Mouse (Mus musculus) thymus, postnatal 10 days (tissue): ENCODE measurements around the gene Sh3glb1.

ENCODE experiments used
- DNase-seq, 2 experiments: peaks; one replicate each; pipeline ENCODE4 v3.0.0; 2021; ENCODE audit warnings: low spot score in 2 of 2

Gene Sh3glb1

GRCm38 (mm10) chr3:144715033-144715432, 5.1 kb downstream of the Sh3glb1 start:
- DNase-seq = no peak

- DNase-seq = no peak
These were observed 5.5 kb downstream of the Sh3glb1 start for GRCm38 (mm10) chr3:144714606-144715005.

- DNase-seq = no peak
These were observed 6.0 kb downstream of the Sh3glb1 start for GRCm38 (mm10) chr3:144714126-144714525.

- no peak for DNase-seq
These were observed 8.4 kb downstream of the Sh3glb1 start for GRCm38 (mm10) chr3:144711607-144712206.

GRCm38 (mm10) chr3:144708612-144709011, 11.5 kb downstream of the Sh3glb1 start:
- DNase-seq = no peak

- no peak for DNase-seq
These were observed 16.2 kb downstream of the Sh3glb1 start for GRCm38 (mm10) chr3:144703959-144704358.

- DNase-seq = no peak
These were observed 21.2 kb downstream of the Sh3glb1 start for GRCm38 (mm10) chr3:144698790-144699433.

GRCm38 (mm10) chr3:144697942-144698341, 22.2 kb downstream of the Sh3glb1 start:
- DNase-seq = no peak

- DNase-seq = no peak
These were observed 23.0 kb downstream of the Sh3glb1 start for GRCm38 (mm10) chr3:144697154-144697553.

- no peak for DNase-seq
These were observed 25.2 kb downstream of the Sh3glb1 start for GRCm38 (mm10) chr3:144694941-144695340.

GRCm38 (mm10) chr3:144694040-144694439, 26.1 kb downstream of the Sh3glb1 start:
- no peak for DNase-seq

- DNase-seq = no peak
These were observed 28.1 kb downstream of the Sh3glb1 start for GRCm38 (mm10) chr3:144692052-144692451.

GRCm38 (mm10) chr3:144689236-144689635, 30.9 kb downstream of the Sh3glb1 start:
- no peak for DNase-seq

- no peak for DNase-seq
These were observed 31.9 kb downstream of the Sh3glb1 start for GRCm38 (mm10) chr3:144688284-144688683.

GRCm38 (mm10) chr3:144687618-144688017, 32.5 kb downstream of the Sh3glb1 start:
- DNase-seq = no peak

- DNase-seq = no peak
These were observed 34.0 kb downstream of the Sh3glb1 start for GRCm38 (mm10) chr3:144686146-144686545.

- no peak for DNase-seq
These were observed 36.9 kb downstream of the Sh3glb1 start for GRCm38 (mm10) chr3:144683136-144683814.

GRCm38 (mm10) chr3:144681542-144681941, 38.6 kb downstream of the Sh3glb1 start:
- no peak for DNase-seq

GRCm38 (mm10) chr3:144679701-144680159, 40.4 kb downstream of the Sh3glb1 start:
- DNase-seq = no peak

GRCm38 (mm10) chr3:144679137-144679536, 41.0 kb downstream of the Sh3glb1 start:
- DNase-seq = no peak

GRCm38 (mm10) chr3:144677751-144678150, 42.4 kb downstream of the Sh3glb1 start:
- DNase-seq = no peak

GRCm38 (mm10) chr3:144676249-144676648, 43.9 kb downstream of the Sh3glb1 start:
- DNase-seq = no peak

GRCm38 (mm10) chr3:144672016-144672415, 48.1 kb downstream of the Sh3glb1 start:
- DNase-seq = no peak
